Mouse (Mus musculus) C2C12 (cell line): ENCODE results near the gene Arnt2. TPM values are rescaled to one million over a fixed set of nuclear protein-coding genes. Genes with fewer than 3 reads are reported as not detected.

Experiments used
- H3K27me3 ChIP-seq: one replicate; pipeline ENCODE4 v1.6.1; 2011; ENCODE audit not compliant: control insufficient read depth, insufficient read depth, insufficient read length
- H3K36me3 ChIP-seq: one replicate; pipeline ENCODE4 v1.6.1; 2011; ENCODE audit not compliant: control insufficient read depth, insufficient read depth
- H3K4me3 ChIP-seq: one replicate; pipeline ENCODE4 v1.5.1; 2011; ENCODE audit warnings: mild to moderate bottlenecking, control low read depth; ENCODE audit not compliant: poor library complexity, insufficient read depth, severe bottlenecking
- H3K79me2 ChIP-seq: one replicate; pipeline ENCODE4 v1.6.1; 2011; ENCODE audit not compliant: control insufficient read depth, insufficient read depth
- H3K79me3 ChIP-seq: one replicate; pipeline ENCODE4 v1.6.1; 2011; ENCODE audit warnings: low read depth, control low read depth
- H3ac ChIP-seq: one replicate; pipeline ENCODE3; 2011; ENCODE audit warnings: low read depth; ENCODE audit not compliant: control insufficient read depth, insufficient read length
- CEBPB ChIP-seq: IDR thresholded peaks from one replicate; pipeline ENCODE4 v1.6.1; 2011; ENCODE audit warnings: low read depth, mild to moderate bottlenecking, control low read depth, moderate library complexity
- CTCF ChIP-seq: IDR thresholded peaks from one replicate; pipeline ENCODE4 v1.5.1; 2011; ENCODE audit not compliant: control insufficient read depth, insufficient read depth, insufficient read length
- FOSL1 ChIP-seq: IDR thresholded peaks from one replicate; pipeline ENCODE4 v1.8.0; 2011; ENCODE audit warnings: mild to moderate bottlenecking, low read length; ENCODE audit not compliant: poor library complexity, insufficient read depth, severe bottlenecking
- MAX ChIP-seq: IDR thresholded peaks from one replicate; pipeline ENCODE4 v1.6.1; 2011; ENCODE audit warnings: mild to moderate bottlenecking, control low read depth
- MYOD1 ChIP-seq: IDR thresholded peaks from one replicate; pipeline ENCODE4 v1.6.1; 2011; ENCODE audit warnings: low read depth; ENCODE audit not compliant: control insufficient read depth, insufficient read length
- MYOG ChIP-seq: IDR thresholded peaks from one replicate; pipeline ENCODE4 v1.6.1; 2011; ENCODE audit not compliant: control insufficient read depth, insufficient read length; ENCODE audit errors: extremely low read depth
- USF1 ChIP-seq: IDR thresholded peaks from one replicate; pipeline ENCODE4 v1.6.1; 2011; ENCODE audit warnings: low read depth, mild to moderate bottlenecking, control low read depth, moderate library complexity
- polyA plus RNA-seq: library from polyadenylated mRNA; unstranded; fragments of >200 nt; fragmentation: generic; extraction: Trizol; gene quantifications from one replicate; pipeline ENCODE4 v1.2.1, GENCODE M21; 2012; ENCODE audit warnings: missing spikeins

The Arnt2 gene
- polyA plus RNA-seq, 1 experiment: 3.6 TPM

GRCm38 (mm10) chr7:84366251-84366650 is 43.7 kb downstream of the Arnt2 start:
- H3K4me3 ChIP-seq: no peak overlapping the region
- H3K79me2 ChIP-seq: no peaks in the 10 kb centered on the region
- no peak overlapping the region for H3ac ChIP-seq
- no peaks in the 10 kb centered on the region for H3K36me3 ChIP-seq
- H3K79me3 ChIP-seq: no peaks in the 10 kb centered on the region
- TF ChIP-seq MYOG (no peak), MYOD1 (no peak)
- H3K27me3 ChIP-seq: no peaks in the 10 kb centered on the region

GRCm38 (mm10) chr7:84362711-84363110 is 47.3 kb downstream of the Arnt2 start:
- TF ChIP-seq CEBPB: no peak
- TF ChIP-seq USF1: no peak
- no peak for TF ChIP-seq MYOD1
- no peak for TF ChIP-seq MAX
- TF ChIP-seq FOSL1: no peak
- TF ChIP-seq CTCF: no peak
- no peak for TF ChIP-seq MYOG
- Histone ChIP-seq H3K4me3 (no peak overlapping the region), H3ac (no peak overlapping the region), H3K36me3 (no peaks in the 10 kb centered on the region), H3K79me3 (no peaks in the 10 kb centered on the region), H3K27me3 (no peaks in the 10 kb centered on the region), H3K79me2 (no peaks in the 10 kb centered on the region)

GRCm38 (mm10) chr7:84361086-84361684 is 48.8 kb downstream of the Arnt2 start:
- Histone ChIP-seq H3ac (no peak overlapping the region), H3K27me3 (no peaks in the 10 kb centered on the region), H3K79me3 (no peaks in the 10 kb centered on the region), H3K36me3 (no peaks in the 10 kb centered on the region), H3K4me3 (no peak overlapping the region), H3K79me2 (no peaks in the 10 kb centered on the region)
- TF ChIP-seq CTCF (no peak), CEBPB (no peak), FOSL1 (no peak), MAX (no peak), MYOG (no peak), MYOD1 (no peak), USF1 (no peak)

- Histone ChIP-seq H3K36me3 (no peaks in the 10 kb centered on the region), H3ac (no peak overlapping the region), H3K4me3 (no peak overlapping the region), H3K27me3 (no peaks in the 10 kb centered on the region), H3K79me3 (no peaks in the 10 kb centered on the region), H3K79me2 (no peaks in the 10 kb centered on the region)
- TF ChIP-seq CTCF (no peak), MYOG (no peak), MYOD1 (no peak), CEBPB (no peak), MAX (no peak)
These were observed 51.5 kb downstream of the Arnt2 start for GRCm38 (mm10) chr7:84358426-84358825.

- no peaks in the 10 kb centered on the region for H3K36me3 ChIP-seq
- H3K79me2 ChIP-seq: no peaks in the 10 kb centered on the region
- TF ChIP-seq MAX: no peak
- TF ChIP-seq CTCF: peak; percentile 2
- TF ChIP-seq MYOD1: no peak
- no peak overlapping the region for H3ac ChIP-seq
- H3K79me3 ChIP-seq: no peaks in the 10 kb centered on the region
- no peaks in the 10 kb centered on the region for H3K27me3 ChIP-seq
- no peak overlapping the region for H3K4me3 ChIP-seq
These were observed 54.1 kb downstream of the Arnt2 start for GRCm38 (mm10) chr7:84355619-84356570.

GRCm38 (mm10) chr7:84354890-84355289 is 55.1 kb downstream of the Arnt2 start:
- no peaks in the 10 kb centered on the region for H3K36me3 ChIP-seq
- TF ChIP-seq USF1 (no peak), MYOG (no peak), FOSL1 (no peak), CTCF (no peak), MYOD1 (no peak), CEBPB (no peak), MAX (no peak)
- no peaks in the 10 kb centered on the region for H3K79me2 ChIP-seq
- H3K4me3 ChIP-seq: no peak overlapping the region
- no peaks in the 10 kb centered on the region for H3K27me3 ChIP-seq
- no peaks in the 10 kb centered on the region for H3K79me3 ChIP-seq
- no peak overlapping the region for H3ac ChIP-seq
